Mouse (Mus musculus) intestine, embryonic 14.5 days (tissue): Measurements from ENCODE around the gene Mapk8ip1. TPM values are rescaled to one million over a fixed set of nuclear protein-coding genes. Genes with fewer than 3 reads are reported as not detected.

Experiments
- ATAC-seq: fragments of 200-750 bp; cut with Nextera tagmentation; replicated peaks from 2 replicates; pipeline ENCODE4 v1.8.0; 2017; ENCODE audit warnings: low read depth, moderate number of reproducible peaks, moderate TSS enrichment, moderate library complexity; ENCODE audit not compliant: low FRiP score, low TSS enrichment
- DNase-seq: peaks from one replicate; pipeline ENCODE4 v3.0.0-alpha.2; 2018; ENCODE audit warnings: low spot score
- H3K27ac ChIP-seq: fragments of 300-500 bp; sonication (generic); 2 replicates; pipeline ENCODE4 v1.5.1; 2014; ENCODE audit warnings: low read depth, mild to moderate bottlenecking, control low read depth
- H3K27me3 ChIP-seq: fragments of 300-500 bp; sonication (generic); replicated peaks from 2 replicates; pipeline ENCODE4 v1.6.1; 2014; ENCODE audit warnings: low read length, control low read depth; ENCODE audit not compliant: control insufficient read depth, insufficient read depth
- H3K36me3 ChIP-seq: fragments of 300-500 bp; sonication (generic); 2 replicates; pipeline ENCODE4 v1.6.1; 2014; ENCODE audit warnings: low read length, control low read depth; ENCODE audit not compliant: control insufficient read depth, insufficient read depth
- H3K4me1 ChIP-seq: fragments of 300-500 bp; sonication (generic); replicated peaks from 2 replicates; pipeline ENCODE4 v1.6.1; 2014; ENCODE audit warnings: low read length, control low read depth, mixed read lengths; ENCODE audit not compliant: control insufficient read depth, insufficient read depth
- H3K4me2 ChIP-seq: fragments of 300-500 bp; sonication (generic); 2 replicates; pipeline ENCODE4 v1.6.1; 2014; ENCODE audit warnings: low read length
- H3K4me3 ChIP-seq: fragments of 300-500 bp; sonication (generic); 2 replicates; pipeline ENCODE4 v1.5.1; 2014; ENCODE audit warnings: low read depth, low read length, control low read depth, mixed read lengths
- H3K9ac ChIP-seq: fragments of 300-500 bp; sonication (generic); 2 replicates; pipeline ENCODE4 v1.6.1; 2014; ENCODE audit warnings: mild to moderate bottlenecking, low read length
- H3K9me3 ChIP-seq: fragments of 300-500 bp; sonication (generic); 2 replicates; pipeline ENCODE4 v1.6.1; 2016; ENCODE audit warnings: low read length, control low read depth; ENCODE audit not compliant: control insufficient read depth
- WGBS: fragments of 180-500 bp; shearing (Covaris S2); extraction: QIAGEN DNeasy Blood & Tissue Kit; methylation state at CpG from one replicate; pipeline ENCODE4 v1.1.7; 2014; 5-methylcytosine and 5-hydroxymethylcytosine counted together
- polyA plus RNA-seq: library from polyadenylated mRNA; unstranded; fragments of >200 nt; fragmentation: Nextera tagmentation; extraction: Ambion mirVana; gene quantifications from 2 replicates; pipeline ENCODE4 v1.2.1, GENCODE M21; 2014

The Mapk8ip1 gene
- polyA plus RNA-seq, 1 experiment from 2014 or later: 11.8 TPM

DNA sequence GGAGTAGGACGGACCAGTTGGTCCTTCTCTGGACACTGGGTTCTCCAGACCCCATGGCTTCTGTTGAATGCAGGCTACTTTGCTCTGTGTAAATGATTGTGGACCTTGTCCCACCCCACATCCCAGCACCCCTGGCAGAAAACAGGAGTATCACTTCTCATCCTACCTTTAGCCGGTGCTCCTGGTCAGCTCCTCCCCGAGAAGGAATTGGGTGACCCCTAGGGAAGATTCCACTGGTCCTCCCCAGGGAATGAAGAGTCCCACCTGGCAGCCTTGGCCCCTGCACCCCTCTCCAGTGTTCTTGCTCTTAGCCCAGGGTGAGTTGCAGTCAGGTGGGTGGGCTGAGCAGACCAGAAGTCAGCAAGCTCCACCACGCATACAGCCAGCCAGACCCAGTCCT lies 37.0 kb downstream of the Mapk8ip1 start:
- no peak overlapping the region for H3K4me3 ChIP-seq
- ATAC-seq (no peak), DNase-seq (no peak)
- no peaks in the 10 kb centered on the region for H3K9me3 ChIP-seq
- no peak overlapping the region for H3K27ac ChIP-seq
- 0 out of 2 replicates have a peak, but pooled peaks cover under 1% of the 10 kb centered on the region for H3K27me3 ChIP-seq
- no peaks in the 10 kb centered on the region; the same call in 1 of the 2 replicates for H3K4me1 ChIP-seq
- no peak overlapping the region for H3K9ac ChIP-seq
- peaks cover 41% of the 10 kb centered on the region for H3K36me3 ChIP-seq
- 89% methylated on average over 4 of the region's 4 CpGs for WGBS
- no peak overlapping the region for H3K4me2 ChIP-seq

- Histone ChIP-seq H3K27ac (no peak overlapping the region), H3K9me3 (no peaks in the 10 kb centered on the region), H3K9ac (no peak overlapping the region), H3K36me3 (peaks cover 55% of the 10 kb centered on the region), H3K4me3 (no peak overlapping the region), H3K4me1 (no peaks in the 10 kb centered on the region; the same call in 1 of the 2 replicates), H3K27me3 (no peaks in the 10 kb centered on the region), H3K4me2 (no peak overlapping the region)
- DNase-seq (no peak), ATAC-seq (no peak)
- 95% methylated on average over 6 of the region's 6 CpGs for WGBS
Observed at GRCm38 (mm10) chr2:92362571-92363228, 38.4 kb downstream of the Mapk8ip1 start.

- no peak for ATAC-seq
- Histone ChIP-seq H3K4me2 (no peak overlapping the region), H3K27me3 (no peaks in the 10 kb centered on the region), H3K36me3 (peaks cover 63% of the 10 kb centered on the region), H3K9me3 (no peaks in the 10 kb centered on the region), H3K4me1 (no peaks in the 10 kb centered on the region), H3K4me3 (no peak overlapping the region), H3K9ac (no peak overlapping the region), H3K27ac (no peak overlapping the region)
- no peak for DNase-seq
- WGBS: 81% methylated on average over 8 of the region's 8 CpGs
Observed at GRCm38 (mm10) chr2:92361795-92362194, 39.3 kb downstream of the Mapk8ip1 start.

- Histone ChIP-seq H3K36me3 (peaks cover 70% of the 10 kb centered on the region), H3K27me3 (no peaks in the 10 kb centered on the region), H3K4me2 (no peak overlapping the region), H3K9ac (no peak overlapping the region), H3K27ac (no peak overlapping the region), H3K4me3 (no peak overlapping the region), H3K4me1 (no peaks in the 10 kb centered on the region), H3K9me3 (no peaks in the 10 kb centered on the region)
- peak; percentile 66; the same call in 1 of the 2 replicates for ATAC-seq
- WGBS: 23% methylated on average over 12 of the region's 12 CpGs
- no peak for DNase-seq
Observed at GRCm38 (mm10) chr2:92360893-92361292, 40.2 kb downstream of the Mapk8ip1 start.

- Histone ChIP-seq H3K36me3 (peaks cover 75% of the 10 kb centered on the region), H3K4me3 (no peak overlapping the region), H3K27ac (no peak overlapping the region), H3K9me3 (no peaks in the 10 kb centered on the region), H3K27me3 (no peaks in the 10 kb centered on the region), H3K9ac (no peak overlapping the region), H3K4me1 (no peaks in the 10 kb centered on the region), H3K4me2 (no peak overlapping the region)
- WGBS: 73% methylated on average over 24 of the region's 25 CpGs
- no peak for DNase-seq
- ATAC-seq: no peak
Observed at GRCm38 (mm10) chr2:92360186-92360823, 40.8 kb downstream of the Mapk8ip1 start.

DNA sequence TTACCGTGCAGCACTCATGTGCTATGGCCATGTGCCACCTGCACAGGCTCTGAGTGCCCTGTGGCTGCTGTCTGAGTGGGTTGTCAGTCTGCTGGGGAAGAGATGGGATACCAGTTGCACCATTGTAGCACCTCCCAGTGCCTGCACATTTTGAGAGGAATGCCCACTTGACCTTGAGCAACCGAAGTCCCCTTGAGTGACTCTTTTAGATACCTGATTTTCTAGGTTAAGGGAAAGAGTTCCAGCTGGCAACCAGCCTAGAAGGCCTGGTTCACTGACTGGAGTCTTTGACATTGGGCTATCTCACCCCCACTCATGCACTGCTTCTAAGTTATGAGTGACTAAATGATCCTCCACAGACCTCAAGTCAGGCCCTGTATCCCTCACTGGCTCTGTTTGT lies 41.8 kb downstream of the Mapk8ip1 start:
- Histone ChIP-seq H3K27ac (no peak overlapping the region), H3K27me3 (no peaks in the 10 kb centered on the region), H3K4me3 (no peak overlapping the region), H3K4me1 (no peaks in the 10 kb centered on the region), H3K9ac (no peak overlapping the region), H3K4me2 (no peak overlapping the region), H3K36me3 (peaks cover 82% of the 10 kb centered on the region), H3K9me3 (no peaks in the 10 kb centered on the region)
- no peak for ATAC-seq
- WGBS: 91% methylated on average over 2 of the region's 2 CpGs
- DNase-seq: no peak

DNA sequence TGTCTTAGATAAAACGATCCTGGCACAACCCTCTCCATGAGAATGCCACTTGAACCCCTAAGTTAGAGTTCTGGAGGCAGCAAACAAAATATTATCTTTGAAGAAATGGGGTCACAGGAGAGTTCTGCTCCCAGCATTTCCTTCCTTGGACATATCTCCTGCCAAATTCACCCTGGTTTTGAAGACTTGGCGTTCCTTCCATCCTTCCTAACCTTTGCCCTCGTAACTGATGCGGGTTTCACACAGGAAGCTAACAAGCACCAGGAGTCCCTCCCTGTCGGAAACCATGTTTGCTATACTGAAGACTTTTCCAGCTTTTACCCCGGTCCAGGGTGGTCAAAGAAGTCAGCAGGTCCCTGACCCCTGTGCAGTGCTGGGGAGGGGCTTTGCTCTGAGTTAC lies 46.8 kb downstream of the Mapk8ip1 start:
- H3K4me3 ChIP-seq: no peak overlapping the region
- no peak overlapping the region for H3K9ac ChIP-seq
- no peak overlapping the region for H3K4me2 ChIP-seq
- H3K27ac ChIP-seq: no peak overlapping the region
- H3K4me1 ChIP-seq: no peaks in the 10 kb centered on the region
- 43% methylated on average over 6 of the region's 6 CpGs for WGBS
- H3K27me3 ChIP-seq: no peaks in the 10 kb centered on the region
- no peaks in the 10 kb centered on the region for H3K9me3 ChIP-seq
- DNase-seq (no peak), ATAC-seq (no peak)
- peaks cover 77% of the 10 kb centered on the region for H3K36me3 ChIP-seq

DNA sequence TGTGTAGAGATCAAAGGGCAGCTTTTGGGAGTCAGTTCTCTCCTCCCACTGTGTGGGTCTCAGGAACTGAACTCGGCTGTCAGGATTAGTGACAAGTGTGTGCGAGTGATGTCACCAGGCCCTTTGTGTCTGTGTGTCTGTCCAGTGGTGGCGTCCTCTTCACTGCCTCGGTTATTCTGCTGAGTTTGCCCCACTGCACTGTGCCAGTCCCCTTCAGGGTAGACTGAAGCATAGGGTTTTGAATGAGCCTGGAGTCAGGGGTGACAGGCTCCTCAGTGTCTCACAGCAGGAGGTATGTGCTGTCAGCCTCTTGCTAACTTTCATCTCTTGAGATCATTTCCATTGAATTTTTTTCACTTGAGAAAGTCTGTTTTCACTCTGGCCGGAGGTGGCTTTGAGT lies 47.7 kb downstream of the Mapk8ip1 start:
- H3K36me3 ChIP-seq: peaks cover 75% of the 10 kb centered on the region
- no peaks in the 10 kb centered on the region for H3K9me3 ChIP-seq
- H3K4me3 ChIP-seq: no peak overlapping the region
- H3K4me2 ChIP-seq: no peak overlapping the region
- no peak overlapping the region for H3K27ac ChIP-seq
- ATAC-seq: no peak
- H3K9ac ChIP-seq: no peak overlapping the region
- DNase-seq: no peak
- 86% methylated on average over 5 of the region's 5 CpGs for WGBS
- no peaks in the 10 kb centered on the region for H3K27me3 ChIP-seq
- no peaks in the 10 kb centered on the region for H3K4me1 ChIP-seq

- Histone ChIP-seq H3K4me2 (no peak overlapping the region), H3K4me3 (no peak overlapping the region), H3K9me3 (no peaks in the 10 kb centered on the region), H3K27ac (no peak overlapping the region), H3K27me3 (no peaks in the 10 kb centered on the region), H3K4me1 (no peaks in the 10 kb centered on the region), H3K9ac (no peak overlapping the region), H3K36me3 (peaks cover 64% of the 10 kb centered on the region)
- 42% methylated on average over 5 of the region's 5 CpGs for WGBS
- no peak for DNase-seq
- ATAC-seq: no peak
Observed at GRCm38 (mm10) chr2:92350686-92351085, 50.4 kb downstream of the Mapk8ip1 start.
